Mouse (Mus musculus): ENCODE measurements around the gene Vamp2.

DNA sequence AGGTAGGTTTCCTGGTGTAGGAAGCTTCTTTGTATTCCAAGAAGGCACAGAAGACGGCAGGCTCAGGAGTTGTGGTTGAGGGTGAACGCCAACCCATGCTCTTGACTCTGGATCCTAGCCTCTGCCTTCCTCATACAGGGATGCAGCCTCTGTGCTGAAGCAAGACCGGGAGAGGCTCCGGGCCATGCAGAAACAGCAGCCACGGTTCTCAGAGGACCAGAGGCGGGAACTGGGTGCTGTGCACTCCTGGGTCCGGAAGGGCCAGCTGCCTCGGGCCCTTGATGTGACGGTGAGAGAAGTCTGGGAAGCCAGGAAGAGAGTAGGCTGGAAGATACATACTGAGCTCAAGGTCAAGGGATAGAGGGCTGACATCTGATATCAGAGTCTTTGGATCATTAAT lies 19.9 kb downstream of the Vamp2 start:
- TF ChIP-seq CTCF (IDR thresholded peaks at IDR 0.05; ENCODE audit: low read depth), result no peak
- no peak for TF ChIP-seq EP300 (optimal IDR thresholded peaks at IDR 0.05)

Data from stomach, postnatal 0 days (tissue).